Mouse (Mus musculus): ENCODE measurements around the gene Slc50a1. TPM values are rescaled to one million over a fixed set of nuclear protein-coding genes. Genes with fewer than 3 reads are reported as not detected.

Gene Slc50a1
- total and polyA plus RNA-seq, 3 experiments, result 22.5 to 45.9 TPM; not detected in 1

GRCm38 (mm10) chr3:89294195-89294594 is 23.8 kb upstream of the Slc50a1 start:
- DNase-seq (ENCODE audit: low read depth, low spot score), result no peak
- TF ChIP-seq TAL1 (IDR thresholded peaks at IDR 0.05; ENCODE audit: low read length) (no peak), KAT2A (conservative IDR thresholded peaks at IDR 0.05; ENCODE audit: low read depth, low read length) (no peak), TBP (IDR thresholded peaks at IDR 0.05; ENCODE audit: low read depth, low read length) (no peak), MEF2A (IDR thresholded peaks at IDR 0.05; ENCODE audit: extremely low read depth, insufficient replicate concordance, low read depth, low read length, poor library complexity, severe bottlenecking) (no peak)
- no peak overlapping the region for H3K27ac ChIP-seq (ENCODE audit: control insufficient read depth, low read depth, low read length)
- peaks cover 0 to 13% of the 10 kb centered on the region in 2 experiments; a peak in 2 of 4 replicates for H3K36me3 ChIP-seq (ENCODE audit: control insufficient read depth in 1 of 2, insufficient read depth in 2 of 2, low read length in 2 of 2)
- no peak overlapping the region for H3K9ac ChIP-seq (ENCODE audit: control insufficient read depth, low read depth, low read length, poor library complexity, severe bottlenecking)
- H3K27me3 ChIP-seq (ENCODE audit: control insufficient read depth in 1 of 2, insufficient read depth in 2 of 2, low read length in 2 of 2), result peaks cover 0 to 2% of the 10 kb centered on the region in 2 experiments; a peak in 1 of 4 replicates
- H3K4me1 ChIP-seq (ENCODE audit: control insufficient read depth in 1 of 2, insufficient read depth in 2 of 2, low read length in 2 of 2), result peaks cover 12 to 22% of the 10 kb centered on the region in 2 experiments
- no peaks in the 10 kb centered on the region for H3K9me3 ChIP-seq (replicated peaks; ENCODE audit: insufficient read depth, low read length)
- no peak overlapping the region for H3K4me3 ChIP-seq (ENCODE audit: control insufficient read depth in 1 of 2, insufficient read depth in 1 of 2, low read depth in 2 of 2, low read length in 2 of 2)
- H3K79me2 ChIP-seq (ENCODE audit: control insufficient read depth, insufficient read depth, low read length, poor library complexity), result no peaks in the 10 kb centered on the region

- Histone ChIP-seq H3K4me1 (ENCODE audit: control insufficient read depth in 1 of 2, insufficient read depth in 2 of 2, low read length in 2 of 2) (peaks cover 12 to 22% of the 10 kb centered on the region in 2 experiments), H3K9me3 (replicated peaks; ENCODE audit: insufficient read depth, low read length) (no peaks in the 10 kb centered on the region), H3K27ac (ENCODE audit: control insufficient read depth, low read depth, low read length) (no peak overlapping the region), H3K27me3 (ENCODE audit: control insufficient read depth in 1 of 2, insufficient read depth in 2 of 2, low read length in 2 of 2) (peaks cover 0 to 2% of the 10 kb centered on the region in 2 experiments; a peak in 1 of 4 replicates), H3K9ac (ENCODE audit: control insufficient read depth, low read depth, low read length, poor library complexity, severe bottlenecking) (no peak overlapping the region), H3K36me3 (ENCODE audit: control insufficient read depth in 1 of 2, insufficient read depth in 2 of 2, low read length in 2 of 2) (peaks cover 0 to 13% of the 10 kb centered on the region in 2 experiments; a peak in 2 of 4 replicates), H3K79me2 (ENCODE audit: control insufficient read depth, insufficient read depth, low read length, poor library complexity) (no peaks in the 10 kb centered on the region), H3K4me3 (ENCODE audit: control insufficient read depth in 1 of 2, insufficient read depth in 1 of 2, low read depth in 2 of 2, low read length in 2 of 2) (no peak overlapping the region)
- no peak for DNase-seq (ENCODE audit: low read depth, low spot score)
- TF ChIP-seq CHD1 (IDR thresholded peaks at IDR 0.05; ENCODE audit: low read depth, low read length) (no peak), HCFC1 (IDR thresholded peaks at IDR 0.05; ENCODE audit: low read depth, low read length) (no peak), EP300 (IDR thresholded peaks at IDR 0.05; ENCODE audit: low read depth in 1 of 2, low read length in 2 of 2) (no peak), KAT2A (conservative IDR thresholded peaks at IDR 0.05; ENCODE audit: low read depth, low read length) (no peak), RCOR1 (IDR thresholded peaks at IDR 0.05; ENCODE audit: low read depth, low read length) (no peak), JUND (IDR thresholded peaks at IDR 0.05; ENCODE audit: low read depth, low read length) (no peak), ZC3H11A (IDR thresholded peaks at IDR 0.05; ENCODE audit: low read depth, low read length) (no peak), SIN3A (IDR thresholded peaks at IDR 0.05; ENCODE audit: low read length) (no peak), ZMIZ1 (IDR thresholded peaks at IDR 0.05; ENCODE audit: low read depth, low read length) (no peak), CHD2 (IDR thresholded peaks at IDR 0.05; ENCODE audit: low read length) (no peak), ZKSCAN1 (IDR thresholded peaks at IDR 0.05; ENCODE audit: low read depth, low read length) (no peak), GATA1 (IDR thresholded peaks at IDR 0.05; ENCODE audit: low read depth, low read length) (no peak), POLR2A (IDR thresholded peaks at IDR 0.05; ENCODE audit: control insufficient read depth in 1 of 2, insufficient read depth in 1 of 2, low read depth in 1 of 2, low read length in 2 of 2, poor library complexity in 1 of 2) (no peak)
Observed at GRCm38 (mm10) chr3:89293247-89293918, 23.0 kb upstream of the Slc50a1 start.

Data from MEL (cell line).